Mouse (Mus musculus) G1E (cell line): ENCODE measurements around the gene Phldb3.

ENCODE experiments used
- CTCF ChIP-seq: IDR thresholded peaks from 2 replicates; pipeline ENCODE4 v1.5.1; 2012; ENCODE audit warnings: low read depth, low read length, inconsistent platforms, mixed read lengths
- GATA1 ChIP-seq: IDR thresholded peaks from 2 replicates; pipeline ENCODE4 v1.6.1; 2012; ENCODE audit warnings: borderline replicate concordance, low read length, inconsistent platforms, mixed read lengths

- TF ChIP-seq CTCF (no peak), GATA1 (no peak)
Observed at GRCm38 (mm10) chr7:24630116-24630880, 19.7 kb downstream of the Phldb3 start.
